8 mouse cellular contexts compared by ENCODE assay signal in the genomic region with DNA sequence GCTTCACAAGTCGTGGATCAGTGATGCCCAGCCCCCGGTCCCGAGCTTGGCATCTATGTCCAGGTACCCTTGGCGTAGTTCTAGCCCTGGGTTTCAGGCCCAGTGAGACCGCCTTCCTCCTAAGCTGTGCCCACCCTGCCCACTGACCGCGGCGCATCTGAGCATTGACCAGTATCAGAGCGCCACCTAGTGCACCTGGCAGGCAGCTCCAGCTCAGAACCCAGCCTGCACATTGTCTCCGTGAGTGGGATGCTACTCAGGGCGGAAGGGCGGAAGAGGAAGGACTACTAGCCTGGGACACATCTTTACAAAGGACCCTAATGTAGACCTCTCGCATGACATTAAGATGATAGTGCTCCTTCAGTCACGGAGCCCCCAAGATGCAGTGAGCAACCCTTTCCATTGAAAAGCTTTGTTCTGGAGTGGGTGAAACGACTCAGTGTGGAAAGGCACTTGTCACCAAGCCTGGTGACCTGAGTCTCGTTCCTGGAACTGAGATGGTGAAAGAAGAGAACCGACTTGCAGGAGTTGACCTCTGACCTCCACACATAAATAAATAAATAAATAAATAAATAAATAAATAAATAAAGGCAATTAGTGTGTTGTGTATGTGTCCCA. TPM values are rescaled to one million over a fixed set of nuclear protein-coding genes. Genes with fewer than 3 reads are reported as not detected.
A peak's percentile ranks its signal among the peaks of the same experiment; 100 is the strongest.
DNase-seq lines count a peak whose midpoint lies in the region; ATAC-seq and TF ChIP-seq lines count a peak whose summit lies in the region.

No protein-coding gene starts in this region.

- no peak overlapping the region for H3K4me3 ChIP-seq in forebrain, embryonic 14.5 days (ENCODE audit: low read depth, low read length)
- H3K4me3 ChIP-seq in lung, adult 2 months (replicated peaks; ENCODE audit: extremely low read depth, low read depth, low read length), result no peak overlapping the region
- H3K4me3 ChIP-seq in olfactory bulb, adult 2 months (ENCODE audit: insufficient read depth, low read depth, low read length), result no peak overlapping the region

- peak overlapping the region; percentile 48 for H3K9ac ChIP-seq in forebrain, embryonic 14.5 days (ENCODE audit: low read length)

- no peaks in the 10 kb centered on the region for H3K4me1 ChIP-seq in forebrain, embryonic 14.5 days (ENCODE audit: control insufficient read depth, insufficient read depth, low read length)
- H3K4me1 ChIP-seq in lung, adult 2 months (ENCODE audit: control insufficient read depth, insufficient read depth, low read length), result no peaks in the 10 kb centered on the region
- H3K4me1 ChIP-seq in olfactory bulb, adult 2 months (ENCODE audit: control insufficient read depth, insufficient read depth, low read length), result peaks cover 2% of the 10 kb centered on the region; the same call in 1 of the 2 replicates

- intact Hi-C loops in heart, postnatal 25 days (cut with DNase I), result loop anchor here (1.0 to 10.0 kb wide), 3 partner anchors 270 to 527 kb away; partner anchors contain the start of gene Lhx1

- WGBS in forebrain, embryonic 14.5 days, result 9% methylated on average over 17 of the region's 17 CpGs
- WGBS in lung, adult 2 months, result 8% methylated on average over 17 of the region's 17 CpGs
- 6% methylated on average over 17 of the region's 17 CpGs for WGBS in olfactory bulb, adult 2 months

- H3K27me3 ChIP-seq in forebrain, embryonic 14.5 days (replicated peaks; ENCODE audit: control insufficient read depth, insufficient read depth, low read length), result peaks cover 10% of the 10 kb centered on the region; the same call in 1 of the 2 replicates

- H3K4me2 ChIP-seq in forebrain, embryonic 14.5 days (ENCODE audit: low read length), result peak overlapping the region; percentile 44

- no peaks in the 10 kb centered on the region for H3K9me3 ChIP-seq in forebrain, embryonic 14.5 days (replicated peaks; ENCODE audit: control insufficient read depth, low read length)

- no peaks in the 10 kb centered on the region for H3K36me3 ChIP-seq in forebrain, embryonic 14.5 days (ENCODE audit: control insufficient read depth, insufficient read depth, low read length)

- TF ChIP-seq CTCF in lung, adult 2 months (IDR thresholded peaks at IDR 0.05; ENCODE audit: insufficient read depth, low read length), result peak; percentile 78
- TF ChIP-seq CTCF in olfactory bulb, adult 2 months (IDR thresholded peaks at IDR 0.05; ENCODE audit: insufficient read depth, low read depth, low read length), result peak; percentile 99

- ATAC-seq in forebrain, embryonic 14.5 days, result peak; percentile 96

- H3K27ac ChIP-seq in forebrain, embryonic 14.5 days (ENCODE audit: low read depth, low read length), result no peak overlapping the region
- H3K27ac ChIP-seq in olfactory bulb, adult 2 months (ENCODE audit: insufficient read depth, low read depth, low read length), result no peak overlapping the region

- TF ChIP-seq POLR2A in lung, adult 2 months (IDR thresholded peaks at IDR 0.05; ENCODE audit: borderline replicate concordance, extremely low read depth, low read depth, low read length), result no peak
- no peak for TF ChIP-seq POLR2A in olfactory bulb, adult 2 months (IDR thresholded peaks at IDR 0.05; ENCODE audit: insufficient read depth, low read depth, low read length)

- peak; percentile 74 for DNase-seq in ES-CJ7 (ENCODE audit: low read depth, low spot score)
- DNase-seq in cerebellum, adult 11 months, result peak; percentile 75
- peak; percentile 89 for DNase-seq in forebrain, embryonic 14.5 days (ENCODE audit: low spot score)
- peak; percentile 4 for DNase-seq in heart, postnatal 25 days (ENCODE audit: low spot score)
- DNase-seq in layer of hippocampus, adult 11-12 months (ENCODE audit: low spot score), result peak; percentile 78
- peak; percentile 42 for DNase-seq in lung, adult 2 months
- DNase-seq in thymus, postnatal 14 days, result peak; percentile 50

RNA-seq across cellular contexts. Expression of gene Mrm1, which starts 24.7 kb away (rescaled TPM):
- polyA plus RNA-seq in forebrain, embryonic 14.5 days (2014; fragmentation: Nextera tagmentation; extraction: Ambion mirVana), result 10.5 and 12.1 TPM in 2 replicates
- 10 to 100 TPM; 17.1 to 17.9 TPM for total RNA-seq in heart, postnatal 25 days (2021)
- 7.2 and 8.7 TPM in 2 replicates for polyA plus RNA-seq in lung, adult 2 months (2012; rRNA removed)
- not detected in 2 replicates for polyA plus RNA-seq in olfactory bulb, adult 2 months (2012; ENCODE audit: insufficient read depth, insufficient read length, low replicate concordance, missing spikeins)

RNA-seq across cellular contexts. Expression of gene Dhrs11, which starts 34.2 kb away (rescaled TPM):
- 4.1 and 5.5 TPM in 2 replicates for polyA plus RNA-seq in forebrain, embryonic 14.5 days (2014; fragmentation: Nextera tagmentation; extraction: Ambion mirVana)
- 100 to 1,000 TPM; 106 to 108 TPM for total RNA-seq in heart, postnatal 25 days (2021)
- polyA plus RNA-seq in lung, adult 2 months (2012; rRNA removed), result 19.5 and 21.3 TPM in 2 replicates
- not detected in 2 replicates for polyA plus RNA-seq in olfactory bulb, adult 2 months (2012; ENCODE audit: insufficient read depth, insufficient read length, low replicate concordance, missing spikeins)

Comparison
In these comparisons a context has a peak if more than half of its experiments do, and no peak if none do; other contexts are left out.
1. DNase-seq: peak in every context shown above with its lines; median percentile 89 in forebrain, embryonic 14.5 days; 78 in layer of hippocampus, adult 11-12 months; 75 in cerebellum, adult 11 months; 74 in ES-CJ7; 50 in thymus, postnatal 14 days; 42 in lung, adult 2 months; 4 in heart, postnatal 25 days.